Mouse (Mus musculus) brain, embryonic 14.5 days (tissue): ENCODE measurements at regions not wholly inside any gene's neighbourhood (a gene's known extent, or its start where the extent isn't known, plus 50 kb on each side); places are given as distances from the start of the nearest gene placed in this dataset.
A peak's percentile ranks its signal among the peaks of the same experiment; 100 is the strongest.

Source experiments
- DNase-seq: peaks from one replicate; pipeline ENCODE4 v3.0.0-alpha.2; 2011; ENCODE audit warnings: low read depth
- CTCF ChIP-seq: fragments of 200-500 bp; IDR thresholded peaks from 2 replicates; pipeline ENCODE4 v1.5.1; 2012; ENCODE audit warnings: inconsistent platforms, mild to moderate bottlenecking, moderate library complexity, borderline replicate concordance; ENCODE audit not compliant: insufficient read depth, insufficient read length; ENCODE audit errors: extremely low read depth
- POLR2A ChIP-seq: fragments of 200-500 bp; IDR thresholded peaks from 2 replicates; pipeline ENCODE4 v1.6.1; 2012; ENCODE audit warnings: mild to moderate bottlenecking, inconsistent platforms, borderline replicate concordance; ENCODE audit not compliant: poor library complexity, insufficient read depth, insufficient read length, severe bottlenecking; ENCODE audit errors: extremely low read depth

- no peak for TF ChIP-seq POLR2A
- TF ChIP-seq CTCF: no peak
- DNase-seq: peak; percentile 54
These were observed 510.5 kb downstream of the Fat4 start for GRCm38 (mm10) chr3:39397255-39397654.

GRCm38 (mm10) chr3:39397677-39398076 lies 510.9 kb downstream of the Fat4 start:
- DNase-seq: no peak
- no peak for TF ChIP-seq CTCF
- TF ChIP-seq POLR2A: no peak

GRCm38 (mm10) chr3:39424778-39425642 lies 538.3 kb downstream of the Fat4 start:
- TF ChIP-seq POLR2A: no peak
- no peak for TF ChIP-seq CTCF
- peak; percentile 63 for DNase-seq

GRCm38 (mm10) chr3:39425643-39426016 lies 538.9 kb downstream of the Fat4 start:
- DNase-seq: no peak
- no peak for TF ChIP-seq POLR2A
- no peak for TF ChIP-seq CTCF

- DNase-seq: peak; percentile 65
- TF ChIP-seq CTCF (no peak), POLR2A (no peak)
These were observed 556.6 kb downstream of the Fat4 start for GRCm38 (mm10) chr3:39443328-39443727.

- TF ChIP-seq CTCF: no peak
- no peak for TF ChIP-seq POLR2A
- no peak for DNase-seq
These were observed 568.9 kb downstream of the Fat4 start for GRCm38 (mm10) chr3:39455650-39456049.

- no peak for TF ChIP-seq CTCF
- DNase-seq: peak; percentile 90
These were observed 573.6 kb downstream of the Fat4 start for GRCm38 (mm10) chr3:39460183-39460888.

GRCm38 (mm10) chr3:39461561-39461960 lies 574.8 kb downstream of the Fat4 start:
- no peak for DNase-seq
- TF ChIP-seq POLR2A (no peak), CTCF (no peak)

GRCm38 (mm10) chr3:39465811-39466210 lies 579.1 kb downstream of the Fat4 start:
- TF ChIP-seq POLR2A: no peak
- TF ChIP-seq CTCF: no peak
- no peak for DNase-seq

- DNase-seq: no peak
- TF ChIP-seq CTCF: no peak
- no peak for TF ChIP-seq POLR2A
These were observed 602.7 kb downstream of the Fat4 start for GRCm38 (mm10) chr3:39489392-39489791.

GRCm38 (mm10) chr3:39494363-39494762 lies 607.6 kb downstream of the Fat4 start:
- no peak for TF ChIP-seq POLR2A
- no peak for TF ChIP-seq CTCF
- no peak for DNase-seq

GRCm38 (mm10) chr3:39528087-39528486 lies 641.3 kb downstream of the Fat4 start:
- TF ChIP-seq POLR2A (no peak), CTCF (no peak)
- DNase-seq: no peak
